Mouse (Mus musculus) layer of hippocampus, adult 18-20 months (tissue): ENCODE measurements at regions not wholly inside any gene's neighbourhood (a gene's known extent, or its start where the extent isn't known, plus 50 kb on each side); places are given as distances from the start of the nearest gene placed in this dataset.
"Not testable (repeated sequence)": the region's sequence is repeated elsewhere in the genome, so short reads cannot be mapped to it uniquely, and the experiment has no call there.

Experiments used
- DNase-seq, 2 experiments: peaks; one replicate each; pipeline ENCODE4 v3.0.0; 2022; ENCODE audit warnings: low spot score in 2 of 2

DNA sequence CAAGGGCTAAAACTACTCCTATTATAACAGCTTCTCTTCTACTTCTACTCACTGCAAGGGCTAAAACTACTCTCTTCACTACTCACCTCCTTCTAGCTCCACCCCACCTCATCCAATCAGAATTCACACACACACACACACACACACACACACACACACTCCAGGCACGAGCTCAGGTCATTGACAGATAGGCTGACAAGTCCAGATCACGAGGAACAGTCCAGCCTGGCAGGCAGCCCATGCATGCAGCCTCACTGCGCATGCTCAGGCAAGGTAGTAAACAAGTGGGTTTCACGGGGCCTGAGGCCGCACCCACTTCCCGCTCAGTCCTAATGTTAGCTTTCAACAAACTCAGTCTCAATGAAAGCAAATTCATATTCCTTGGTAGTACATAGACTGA lies 229.6 kb upstream of the Pld5 start:
- not testable (repeated sequence) for DNase-seq

- DNase-seq: no peak
Observed at GRCm38 (mm10) chr1:176499010-176499650, 224.0 kb upstream of the Pld5 start.

GRCm38 (mm10) chr1:176468560-176468959 lies 193.4 kb upstream of the Pld5 start:
- DNase-seq: peak in 1 of 2 experiments; percentile 7

GRCm38 (mm10) chr1:176462125-176462524 lies 187.0 kb upstream of the Pld5 start:
- DNase-seq: no peak

DNA sequence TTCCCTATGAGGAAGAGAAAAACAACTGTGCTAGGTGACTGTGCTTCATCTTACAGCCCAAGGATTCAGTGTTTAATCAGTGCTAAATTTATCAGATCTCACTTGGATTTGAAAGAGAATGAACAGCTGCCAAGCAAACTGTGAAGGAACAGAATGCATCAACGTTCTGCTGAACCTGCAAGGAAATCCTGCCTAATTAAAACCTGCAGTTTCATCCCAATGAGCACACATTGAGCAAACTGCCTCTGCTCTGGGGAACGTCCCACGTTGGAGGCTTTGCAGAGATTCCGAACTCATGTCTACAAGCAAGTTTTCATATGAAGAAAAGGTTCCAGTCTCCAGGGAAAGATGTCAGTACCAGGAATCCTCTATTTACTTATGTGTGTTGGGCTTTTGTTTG lies 171.6 kb upstream of the Pld5 start:
- peak; percentile 5 to 37 for DNase-seq

DNA sequence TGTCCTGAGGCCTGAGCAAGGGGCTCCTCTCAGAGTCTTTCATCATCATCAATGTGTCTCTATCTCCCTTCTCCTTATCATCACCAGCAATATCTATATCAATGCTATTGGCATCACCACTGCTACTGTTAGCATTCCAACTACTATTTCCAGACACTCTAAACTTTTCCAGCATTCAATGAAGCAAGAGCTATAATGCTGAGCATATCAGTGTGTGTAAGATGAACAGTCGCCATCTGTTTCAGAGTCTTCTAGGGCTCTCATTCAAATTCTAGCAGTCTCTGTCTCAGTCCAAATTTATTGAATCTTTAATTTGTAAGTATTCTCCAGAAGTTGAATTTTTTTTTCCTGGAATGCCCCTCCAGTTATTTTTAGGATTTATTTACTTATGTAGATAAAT lies 168.6 kb upstream of the Pld5 start:
- DNase-seq: peak in 1 of 2 experiments; percentile 9

DNA sequence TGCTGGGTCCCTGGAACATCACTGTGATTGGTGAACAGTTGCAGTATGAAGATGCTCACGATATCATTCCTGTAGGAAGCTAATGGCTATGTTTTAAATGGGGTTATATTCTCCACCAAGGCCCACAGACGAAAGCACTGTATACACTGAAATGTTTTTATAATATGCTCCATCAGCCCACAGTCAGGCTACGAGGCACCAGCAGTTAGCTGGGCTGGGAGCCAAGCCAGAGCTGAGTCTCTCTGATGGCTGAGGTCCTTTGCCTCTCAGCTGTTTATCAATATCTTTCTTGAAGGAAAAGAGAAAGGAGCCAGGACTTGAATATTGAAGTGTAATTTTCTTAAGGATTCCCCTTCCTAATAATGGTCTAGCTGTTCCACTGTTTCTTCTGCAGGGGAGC lies 165.1 kb upstream of the Pld5 start:
- peak in 1 of 2 experiments; percentile 14 for DNase-seq

DNA sequence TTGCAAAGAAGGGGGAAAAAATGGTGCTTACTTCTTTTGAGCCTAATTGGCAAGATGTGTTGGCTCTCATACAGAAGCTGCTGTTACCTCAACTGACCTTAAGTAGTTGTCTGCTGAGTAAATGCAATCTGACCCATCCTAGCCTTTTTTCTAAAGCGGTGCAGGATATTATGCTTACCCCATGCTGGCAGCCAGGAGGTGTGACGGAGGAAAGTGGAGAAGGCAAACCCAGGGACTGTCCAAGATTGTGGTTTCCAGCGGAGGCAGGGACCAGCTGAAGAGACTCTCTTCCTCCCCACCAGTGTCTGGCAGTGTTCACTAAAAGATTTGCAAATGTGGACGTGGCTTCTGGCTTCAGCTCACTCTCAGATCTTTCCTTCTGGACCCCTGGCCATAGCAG lies 152.7 kb upstream of the Pld5 start:
- no peak for DNase-seq

DNA sequence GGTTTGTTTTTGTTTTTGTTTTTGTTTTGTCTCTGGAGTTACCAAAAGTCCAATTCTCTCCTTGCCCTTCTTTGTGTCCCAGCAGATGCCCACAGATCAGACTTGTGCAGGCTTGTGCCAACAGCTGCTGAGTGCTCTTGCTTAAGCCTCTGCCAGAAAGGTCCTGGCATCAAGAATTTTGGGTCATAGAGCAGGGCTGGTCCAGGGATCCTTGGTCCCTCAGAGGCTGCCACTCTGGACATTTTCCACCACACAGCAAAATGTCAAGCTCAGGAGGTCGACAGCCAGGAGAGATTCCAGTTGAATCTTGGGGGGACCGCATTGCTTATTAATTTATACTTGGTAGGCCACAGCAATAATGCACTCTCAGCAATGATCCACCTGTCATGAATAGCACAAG lies 151.9 kb upstream of the Pld5 start:
- no peak for DNase-seq

GRCm38 (mm10) chr1:176417251-176417650 lies 142.1 kb upstream of the Pld5 start:
- no peak for DNase-seq

DNA sequence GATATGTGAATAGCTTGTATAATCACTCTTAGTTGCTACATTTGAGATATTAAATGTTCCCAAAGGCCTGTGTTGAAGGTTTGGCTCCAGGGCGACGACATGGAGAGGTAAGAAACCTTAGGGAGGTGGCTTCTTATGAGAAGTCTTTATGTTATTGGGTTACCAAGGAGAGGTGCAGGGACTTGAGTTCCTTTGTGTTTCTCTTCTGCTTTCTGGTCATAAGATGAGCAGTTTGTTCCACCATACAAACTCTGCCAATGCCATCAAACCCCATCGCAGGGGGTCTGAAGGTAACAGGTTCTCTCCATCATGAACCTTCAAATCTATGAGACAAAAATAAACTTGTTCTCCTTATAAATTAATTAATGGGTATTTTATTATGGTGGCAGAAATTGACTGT lies 129.0 kb upstream of the Pld5 start:
- no peak for DNase-seq

GRCm38 (mm10) chr1:176379645-176380044 lies 104.5 kb upstream of the Pld5 start:
- no peak for DNase-seq

- DNase-seq: no peak
Observed at GRCm38 (mm10) chr1:176366900-176367299, 91.8 kb upstream of the Pld5 start.

DNA sequence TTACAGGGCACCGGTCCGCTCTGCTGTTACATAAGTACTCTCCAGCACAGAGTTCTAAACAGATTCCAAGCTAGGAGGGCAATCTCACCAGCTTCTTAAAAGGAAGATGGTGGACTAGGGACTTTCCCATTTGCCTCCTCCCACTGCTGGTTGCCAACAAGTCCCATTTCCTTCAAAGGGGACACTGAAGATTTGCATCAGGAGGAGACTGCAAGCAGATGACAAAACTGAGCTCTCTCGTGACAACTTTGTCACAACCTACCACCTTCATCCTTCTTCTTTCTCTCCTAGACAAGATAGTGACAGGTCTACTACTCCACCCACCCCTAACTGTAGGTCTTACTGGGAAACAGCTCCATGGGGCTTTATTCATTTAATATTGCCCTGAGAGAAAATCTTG lies 85.8 kb upstream of the Pld5 start:
- no peak for DNase-seq

DNA sequence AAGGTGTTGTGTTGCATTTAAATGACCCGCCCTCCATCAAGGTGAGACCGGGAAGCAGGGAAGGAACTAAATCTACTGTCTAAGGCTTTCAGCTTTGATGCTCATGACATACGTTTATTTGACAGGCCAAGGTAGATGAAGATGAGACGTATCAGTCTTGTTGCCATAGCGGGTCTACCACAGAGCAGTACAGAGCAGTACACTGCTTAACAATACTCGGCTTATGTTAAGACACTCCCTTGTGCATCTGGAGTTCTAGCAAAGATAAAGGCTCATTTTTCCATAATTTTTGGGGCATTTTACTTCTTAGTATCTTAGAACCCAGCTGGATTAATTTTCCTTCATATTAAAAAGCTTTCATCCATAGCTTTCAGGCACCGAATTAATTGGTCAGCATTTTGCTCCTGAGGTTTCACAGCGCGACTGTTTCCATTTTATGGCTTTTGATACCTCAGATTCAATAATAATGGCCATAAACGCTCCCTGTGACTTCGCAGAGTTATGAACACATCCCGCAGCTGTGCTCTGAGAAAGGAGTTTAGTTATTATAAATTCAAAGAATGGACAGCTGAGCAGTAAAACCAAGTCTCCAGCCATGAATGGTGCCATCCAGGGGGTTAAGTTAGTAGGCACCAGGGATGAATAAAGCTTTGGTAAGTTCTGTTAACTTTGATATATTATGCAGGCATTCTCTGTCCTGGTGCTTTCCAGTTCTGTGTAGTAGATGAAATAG lies 85.0 kb upstream of the Pld5 start:
- no peak for DNase-seq

GRCm38 (mm10) chr1:176355342-176355741 lies 80.2 kb upstream of the Pld5 start:
- DNase-seq: peak; percentile 2 to 17

GRCm38 (mm10) chr1:176354898-176355297 lies 79.8 kb upstream of the Pld5 start:
- DNase-seq: no peak

GRCm38 (mm10) chr1:176352706-176353105 lies 77.6 kb upstream of the Pld5 start:
- no peak for DNase-seq

DNA sequence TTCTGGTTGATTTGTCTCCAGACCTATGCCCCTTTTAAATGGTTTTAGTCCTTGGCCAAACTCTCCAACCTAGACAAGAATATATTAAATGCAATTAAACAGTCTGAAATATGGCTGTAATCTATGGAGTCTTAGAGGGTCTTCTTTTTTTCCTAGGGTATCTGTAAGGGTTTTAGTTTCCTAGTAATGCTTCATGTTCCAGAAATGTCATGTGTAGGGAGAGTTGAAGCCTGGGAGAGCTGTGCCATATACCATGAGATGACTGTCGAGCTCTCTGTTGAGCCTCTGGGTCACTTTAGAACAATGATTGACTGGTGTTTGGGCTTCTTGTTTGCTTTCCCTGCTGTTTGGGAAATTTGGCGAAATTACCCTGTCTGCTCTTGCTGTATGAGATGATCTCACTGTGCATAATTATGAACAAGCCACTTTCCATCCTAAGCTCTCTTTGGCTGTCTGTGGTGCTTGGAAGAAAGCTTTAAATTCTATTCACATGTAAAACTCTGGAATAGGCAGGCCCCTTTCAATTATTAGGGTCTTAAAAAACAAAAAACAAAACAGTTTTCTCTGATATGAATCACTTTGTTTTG lies 74.9 kb upstream of the Pld5 start:
- DNase-seq: no peak

GRCm38 (mm10) chr1:176348129-176348528 lies 73.0 kb upstream of the Pld5 start:
- no peak for DNase-seq

DNA sequence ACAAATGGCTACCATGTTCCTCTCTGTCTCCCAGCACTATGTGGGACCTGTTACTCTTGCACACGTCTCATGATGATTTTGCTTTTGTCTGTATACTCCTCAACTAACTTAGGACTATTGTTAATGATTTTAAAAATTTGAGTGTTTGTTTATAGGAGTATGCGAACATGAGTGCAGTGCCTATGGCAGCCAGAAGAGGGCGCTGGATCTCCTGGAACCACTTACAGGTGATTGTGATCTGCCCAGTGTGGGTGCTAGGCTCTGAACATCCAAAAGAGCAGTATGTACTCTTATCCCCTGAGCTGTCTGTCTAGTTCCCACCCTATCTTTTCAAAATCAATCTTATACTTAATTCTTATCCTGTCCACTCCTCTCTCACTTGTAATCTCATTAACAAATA lies 56.2 kb upstream of the Pld5 start:
- no peak for DNase-seq
